Mouse (Mus musculus): ENCODE measurements around the gene Rbp2. TPM values are rescaled to one million over a fixed set of nuclear protein-coding genes. Genes with fewer than 3 reads are reported as not detected.

The Rbp2 gene
- polyA plus RNA-seq, 1 experiment from 2014 or later: not detected

DNA sequence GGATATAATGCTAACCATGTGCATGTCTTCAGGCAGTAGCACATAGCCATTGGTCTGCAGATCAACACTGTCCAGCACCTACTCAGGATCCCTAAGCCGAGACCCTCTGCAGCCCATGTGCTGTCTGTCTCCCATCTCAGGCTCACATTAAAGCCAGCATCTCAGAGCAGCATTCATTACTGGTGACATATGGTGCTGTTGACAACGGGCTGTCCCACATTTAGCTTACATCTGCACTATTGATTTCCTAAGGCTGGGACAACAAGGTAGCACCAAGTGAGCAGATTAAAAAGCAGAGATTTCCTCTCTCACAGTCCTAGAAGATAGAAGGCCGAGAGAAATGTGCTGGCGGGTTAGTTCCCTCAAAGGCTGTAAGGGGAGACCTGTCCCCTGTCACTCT, 43.9 kb downstream of the Rbp2 start:
- Histone ChIP-seq H3K4me1 (ENCODE audit: control insufficient read depth, insufficient read depth, low read length) (peaks cover 6% of the 10 kb centered on the region), H3K27me3 (ENCODE audit: control insufficient read depth, insufficient read depth, low read length) (no peaks in the 10 kb centered on the region), H3K4me2 (ENCODE audit: low read length) (no peak overlapping the region), H3K4me3 (replicated peaks; ENCODE audit: low read depth, low read length) (no peak overlapping the region), H3K9ac (replicated peaks; ENCODE audit: low read length) (no peak overlapping the region), H3K36me3 (ENCODE audit: control insufficient read depth, insufficient read depth, low read length) (no peaks in the 10 kb centered on the region), H3K27ac (replicated peaks; ENCODE audit: low read depth, low read length) (no peak overlapping the region), H3K9me3 (ENCODE audit: control insufficient read depth, low read length) (no peaks in the 10 kb centered on the region)
- ATAC-seq (ENCODE audit: low FRiP score, low TSS enrichment) (no peak), DNase-seq (no peak)
- WGBS: 69% methylated on average over 4 of the region's 4 CpGs

DNA sequence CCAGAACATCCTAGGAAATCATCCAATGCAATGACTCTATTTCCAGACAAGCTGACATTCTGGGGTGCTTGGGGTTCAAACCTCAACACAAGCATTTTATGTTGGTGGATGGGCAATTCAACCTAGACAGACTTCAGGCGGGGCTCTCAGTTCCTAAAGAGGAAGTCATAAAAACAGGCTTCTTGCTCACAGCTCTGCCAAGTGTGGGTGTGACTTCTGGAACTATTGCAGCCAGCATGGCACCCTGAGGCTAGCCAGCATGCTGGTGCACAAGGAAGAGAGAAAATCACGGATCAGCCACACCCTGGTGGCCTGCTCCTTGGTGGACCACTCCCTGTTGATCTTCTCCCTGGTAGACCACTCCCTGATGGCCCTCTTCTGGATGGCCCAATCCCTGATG, 45.1 kb downstream of the Rbp2 start:
- ATAC-seq (ENCODE audit: low FRiP score, low TSS enrichment) (no peak), DNase-seq (no peak)
- no peak overlapping the region for H3K4me3 ChIP-seq (replicated peaks; ENCODE audit: low read depth, low read length)
- H3K27me3 ChIP-seq (ENCODE audit: control insufficient read depth, insufficient read depth, low read length): no peaks in the 10 kb centered on the region
- no peak overlapping the region for H3K27ac ChIP-seq (replicated peaks; ENCODE audit: low read depth, low read length)
- no peaks in the 10 kb centered on the region for H3K9me3 ChIP-seq (ENCODE audit: control insufficient read depth, low read length)
- no peak overlapping the region for H3K9ac ChIP-seq (replicated peaks; ENCODE audit: low read length)
- 68% methylated on average over 2 of the region's 2 CpGs for whole genome bisulfite sequencing
- H3K4me2 ChIP-seq (ENCODE audit: low read length): no peak overlapping the region
- H3K36me3 ChIP-seq (ENCODE audit: control insufficient read depth, insufficient read depth, low read length): no peaks in the 10 kb centered on the region
- H3K4me1 ChIP-seq (ENCODE audit: control insufficient read depth, insufficient read depth, low read length): no peaks in the 10 kb centered on the region

GRCm38 (mm10) chr9:98534675-98535280, 48.9 kb downstream of the Rbp2 start:
- 81% methylated on average over 4 of the region's 4 CpGs for WGBS

DNA sequence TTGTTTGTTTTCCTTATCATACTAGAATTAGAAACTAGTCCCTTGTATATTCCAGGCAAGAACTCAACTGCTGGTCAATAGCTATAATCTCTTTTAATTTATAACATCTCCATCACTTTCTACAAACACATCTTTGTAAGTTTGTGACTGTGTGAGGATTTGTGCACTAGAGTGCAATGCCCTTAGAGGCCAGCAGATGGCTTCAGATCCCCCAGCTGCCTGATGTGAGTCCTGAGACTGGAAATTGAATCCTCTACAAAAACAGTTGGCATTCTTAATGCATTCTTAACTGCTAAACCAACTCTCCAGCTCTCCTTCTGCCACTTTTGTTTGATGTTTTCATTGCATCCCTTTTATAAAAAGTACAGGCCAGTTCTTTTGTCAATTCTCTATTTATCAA, 49.8 kb downstream of the Rbp2 start:
- Histone ChIP-seq H3K9ac (replicated peaks; ENCODE audit: low read length) (no peak overlapping the region), H3K36me3 (ENCODE audit: control insufficient read depth, insufficient read depth, low read length) (no peaks in the 10 kb centered on the region), H3K27ac (replicated peaks; ENCODE audit: low read depth, low read length) (no peak overlapping the region), H3K27me3 (ENCODE audit: control insufficient read depth, insufficient read depth, low read length) (no peaks in the 10 kb centered on the region; the same call in 1 of the 2 replicates), H3K4me1 (ENCODE audit: control insufficient read depth, insufficient read depth, low read length) (peaks cover 8% of the 10 kb centered on the region; the same call in 1 of the 2 replicates), H3K4me2 (ENCODE audit: low read length) (no peak overlapping the region), H3K9me3 (ENCODE audit: control insufficient read depth, low read length) (no peaks in the 10 kb centered on the region), H3K4me3 (replicated peaks; ENCODE audit: low read depth, low read length) (no peak overlapping the region)
- ATAC-seq (ENCODE audit: low FRiP score, low TSS enrichment) (no peak), DNase-seq (no peak)

More at GRCm38 (mm10) chr9:98534675-98535280, 48.9 kb downstream of the Rbp2 start:
- Histone ChIP-seq H3K9ac (replicated peaks; ENCODE audit: low read length) (no peak overlapping the region), H3K9me3 (ENCODE audit: control insufficient read depth, low read length) (no peaks in the 10 kb centered on the region), H3K27me3 (ENCODE audit: control insufficient read depth, insufficient read depth, low read length) (no peaks in the 10 kb centered on the region), H3K4me3 (replicated peaks; ENCODE audit: low read depth, low read length) (no peak overlapping the region), H3K27ac (replicated peaks; ENCODE audit: low read depth, low read length) (no peak overlapping the region), H3K4me2 (ENCODE audit: low read length) (no peak overlapping the region), H3K4me1 (ENCODE audit: control insufficient read depth, insufficient read depth, low read length) (peaks cover 8% of the 10 kb centered on the region; the same call in 1 of the 2 replicates), H3K36me3 (ENCODE audit: control insufficient read depth, insufficient read depth, low read length) (no peaks in the 10 kb centered on the region)
- ATAC-seq (ENCODE audit: low FRiP score, low TSS enrichment) (no peak), DNase-seq (no peak)

DNA sequence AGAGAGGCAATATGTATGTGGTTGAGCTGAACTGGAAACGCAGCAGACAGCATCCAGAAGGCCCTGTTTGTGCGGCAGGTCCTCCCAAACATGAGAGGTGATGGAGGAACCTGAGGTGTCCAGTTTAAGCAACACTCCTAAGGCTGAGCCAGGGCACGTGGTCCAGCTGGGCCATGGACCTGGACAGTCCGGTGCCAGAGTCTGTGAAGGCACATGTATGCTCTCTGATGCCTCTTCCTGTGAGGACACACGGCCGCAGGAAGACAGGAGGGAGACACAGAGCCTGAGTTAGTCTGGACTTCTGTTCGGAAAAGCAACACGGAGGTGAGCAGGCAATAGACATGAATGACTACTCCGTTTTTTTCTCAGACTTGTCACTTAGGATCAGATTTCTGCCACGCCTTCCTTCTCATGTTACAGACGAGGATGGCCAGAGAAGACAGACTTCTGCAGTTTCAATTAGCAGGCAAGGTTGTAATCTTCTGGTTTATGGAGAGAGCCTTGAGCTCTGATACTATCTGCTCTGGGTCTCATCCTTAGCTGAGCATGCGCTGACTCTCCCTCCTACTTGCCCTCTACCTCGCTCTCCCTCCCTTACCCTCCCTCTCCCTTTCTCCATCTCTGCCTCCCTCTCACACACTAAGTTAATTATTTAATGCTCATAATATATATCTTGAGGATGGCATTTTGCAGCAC, 52.2 kb downstream of the Rbp2 start:
- DNase-seq: peak; percentile 15

DNA sequence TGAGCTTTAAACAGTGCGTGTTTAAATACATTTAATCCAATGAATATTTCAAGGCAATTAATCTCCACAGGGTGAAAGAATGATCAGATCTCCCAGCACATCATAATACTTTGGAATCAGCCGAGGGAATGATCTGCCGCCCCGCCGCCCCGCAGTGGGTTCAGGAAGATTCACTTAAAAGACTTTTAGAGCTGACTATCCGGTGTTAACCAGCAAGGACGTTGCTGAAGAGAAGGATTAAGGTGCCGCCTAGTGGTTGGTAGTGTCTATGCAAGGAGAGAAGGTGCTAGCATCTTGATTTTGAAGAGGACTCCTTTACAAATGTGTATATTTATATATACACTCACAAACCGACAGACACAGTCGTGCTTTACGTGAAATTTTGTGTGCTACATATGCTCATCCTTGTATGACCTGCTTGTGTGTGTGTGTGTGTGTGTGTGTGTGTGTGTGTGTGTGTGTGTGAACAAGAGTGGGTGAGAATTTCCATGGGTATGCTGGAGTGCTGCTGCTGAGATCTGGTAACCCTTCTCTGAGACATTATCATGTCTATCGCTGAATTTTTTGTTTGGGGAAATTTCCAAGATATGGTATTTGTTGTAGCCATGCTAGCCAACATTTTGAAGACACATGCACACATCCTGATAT, 52.9 kb downstream of the Rbp2 start:
- Histone ChIP-seq H3K36me3 (ENCODE audit: control insufficient read depth, insufficient read depth, low read length) (no peaks in the 10 kb centered on the region), H3K27me3 (ENCODE audit: control insufficient read depth, insufficient read depth, low read length) (no peaks in the 10 kb centered on the region; the same call in 1 of the 2 replicates), H3K4me3 (replicated peaks; ENCODE audit: low read depth, low read length) (no peak overlapping the region), H3K9me3 (ENCODE audit: control insufficient read depth, low read length) (no peaks in the 10 kb centered on the region), H3K27ac (replicated peaks; ENCODE audit: low read depth, low read length) (no peak overlapping the region), H3K4me1 (ENCODE audit: control insufficient read depth, insufficient read depth, low read length) (peaks cover 8% of the 10 kb centered on the region; the same call in 1 of the 2 replicates), H3K9ac (replicated peaks; ENCODE audit: low read length) (no peak overlapping the region), H3K4me2 (ENCODE audit: low read length) (peak overlapping the region; percentile 35)
- DNase-seq (peak; percentile 92), ATAC-seq (ENCODE audit: low FRiP score, low TSS enrichment) (peak; percentile 60; the same call in 1 of the 2 replicates)
- 5% methylated on average over 13 of the region's 13 CpGs for WGBS

More for the DNA sequence above, 52.2 kb downstream of the Rbp2 start:
- no peaks in the 10 kb centered on the region for H3K9me3 ChIP-seq (ENCODE audit: control insufficient read depth, low read length)
- H3K9ac ChIP-seq (replicated peaks; ENCODE audit: low read length): no peak overlapping the region
- H3K4me1 ChIP-seq (ENCODE audit: control insufficient read depth, insufficient read depth, low read length): peaks cover 8% of the 10 kb centered on the region; the same call in 1 of the 2 replicates
- H3K27ac ChIP-seq (replicated peaks; ENCODE audit: low read depth, low read length): no peak overlapping the region
- ATAC-seq (ENCODE audit: low FRiP score, low TSS enrichment): no peak; the same call in 1 of the 2 replicates
- no peak overlapping the region for H3K4me3 ChIP-seq (replicated peaks; ENCODE audit: low read depth, low read length)
- H3K27me3 ChIP-seq (ENCODE audit: control insufficient read depth, insufficient read depth, low read length): no peaks in the 10 kb centered on the region; the same call in 1 of the 2 replicates
- 49% methylated on average over 13 of the region's 13 CpGs for WGBS
- H3K36me3 ChIP-seq (ENCODE audit: control insufficient read depth, insufficient read depth, low read length): no peaks in the 10 kb centered on the region
- peak overlapping the region; percentile 35 for H3K4me2 ChIP-seq (ENCODE audit: low read length)

GRCm38 (mm10) chr9:98544042-98544441, 58.1 kb downstream of the Rbp2 start:
- H3K9me3 ChIP-seq (ENCODE audit: control insufficient read depth, low read length): no peaks in the 10 kb centered on the region
- H3K9ac ChIP-seq (replicated peaks; ENCODE audit: low read length): no peak overlapping the region
- H3K27me3 ChIP-seq (ENCODE audit: control insufficient read depth, insufficient read depth, low read length): no peaks in the 10 kb centered on the region; the same call in 1 of the 2 replicates
- no peak overlapping the region for H3K4me2 ChIP-seq (ENCODE audit: low read length)
- no peak for ATAC-seq (ENCODE audit: low FRiP score, low TSS enrichment)
- no peaks in the 10 kb centered on the region for H3K4me1 ChIP-seq (ENCODE audit: control insufficient read depth, insufficient read depth, low read length)
- no peak overlapping the region for H3K4me3 ChIP-seq (replicated peaks; ENCODE audit: low read depth, low read length)
- 85% methylated on average over 3 of the region's 3 CpGs for WGBS
- H3K27ac ChIP-seq (replicated peaks; ENCODE audit: low read depth, low read length): no peak overlapping the region
- DNase-seq: no peak
- no peaks in the 10 kb centered on the region for H3K36me3 ChIP-seq (ENCODE audit: control insufficient read depth, insufficient read depth, low read length)

Data from midbrain, embryonic 14.5 days (tissue).